21 mouse cellular contexts compared by ENCODE assay signal in genomic region chr13:63151028-63151738, GRCm38 (mm10).
DNase-seq lines count a peak whose midpoint lies in the region; ATAC-seq and TF ChIP-seq lines count a peak whose summit lies in the region.
"Had no signal": no experiment of that assay in that cellular context is flagged by ENCODE, and none has a peak within 500 bp of the region (broad histone marks: within the 10 kb centered on the region; RNA-seq: fewer than 3 reads in every experiment).

No protein-coding gene starts in this region.

- TF ChIP-seq CTCF in intestine, postnatal 0 days (IDR thresholded peaks at IDR 0.05; ENCODE audit: low read depth) = peak; percentile 36; the same call in 1 of the 2 replicates

- 56% methylated on average over 9 of the region's 9 CpGs for WGBS in heart, embryonic 13.5 days
- 53% methylated on average over 9 of the region's 9 CpGs for WGBS in intestine, postnatal 0 days
- WGBS in forebrain, embryonic 14.5 days = 87% methylated on average over 9 of the region's 9 CpGs
- WGBS in midbrain, embryonic 11.5 days = 87% methylated on average over 9 of the region's 9 CpGs

- peak; percentile 95 for DNase-seq in heart, adult 11 months
- no peak for DNase-seq in heart, adult 8-10 months (ENCODE audit: low spot score)
- peak; percentile 23 for DNase-seq in MN1 (ENCODE audit: low spot score)
- no peak for DNase-seq in forebrain, embryonic 14.5 days (ENCODE audit: low spot score)
- DNase-seq in left cerebral cortex, adult 11 months (ENCODE audit: low spot score) = no peak
- DNase-seq in midbrain, embryonic 11.5 days (ENCODE audit: low spot score, missing footprints) = no peak
- DNase-seq: adrenal gland, postnatal 10 days; cerebellum, adult 2 months; embryo, embryonic 11 days; liver, postnatal 0 days; lung, postnatal 4 days; midbrain, embryonic 14.5 days; right cerebral cortex, adult 18-20 months; spleen, adult 18-20 months; thymus, postnatal 4 days had no signal

- H3K27ac ChIP-seq in heart, embryonic 13.5 days (replicated peaks) = peak overlapping the region; percentile 76
- peak overlapping the region; percentile 65 for H3K27ac ChIP-seq in intestine, postnatal 0 days (ENCODE audit: low read depth, low read length)
- H3K27ac ChIP-seq in forebrain, embryonic 14.5 days (ENCODE audit: low read depth, low read length) = no peak overlapping the region
- no peak overlapping the region for H3K27ac ChIP-seq in midbrain, embryonic 11.5 days (ENCODE audit: low read depth, low read length)
- H3K27ac ChIP-seq: limb, embryonic 15.5 days had no signal

- peaks cover 41% of the 10 kb centered on the region for H3K4me1 ChIP-seq in heart, embryonic 13.5 days
- H3K4me1 ChIP-seq in intestine, postnatal 0 days (replicated peaks; ENCODE audit: control insufficient read depth, insufficient read depth, low read length) = no peaks in the 10 kb centered on the region
- H3K4me1 ChIP-seq in forebrain, embryonic 14.5 days (ENCODE audit: control insufficient read depth, insufficient read depth, low read length) = peaks cover 5% of the 10 kb centered on the region; the same call in 1 of the 2 replicates
- peaks cover 8% of the 10 kb centered on the region; the same call in 1 of the 2 replicates for H3K4me1 ChIP-seq in midbrain, embryonic 11.5 days (ENCODE audit: control insufficient read depth, insufficient read depth, low read length)

- H3K4me2 ChIP-seq in heart, embryonic 13.5 days = no peak overlapping the region
- H3K4me2 ChIP-seq in intestine, postnatal 0 days (replicated peaks; ENCODE audit: low read depth) = peak overlapping the region; percentile 25
- H3K4me2 ChIP-seq in forebrain, embryonic 14.5 days (ENCODE audit: low read length) = no peak overlapping the region
- no peak overlapping the region for H3K4me2 ChIP-seq in midbrain, embryonic 11.5 days
- H3K4me2 ChIP-seq: limb, embryonic 15.5 days had no signal

- no peak; the same call in 1 of the 2 replicates for ATAC-seq in heart, embryonic 13.5 days (ENCODE audit: extremely low read depth, insufficient number of reproducible peaks, low FRiP score, low TSS enrichment)
- peak; percentile 88 for ATAC-seq in intestine, postnatal 0 days
- no peak for ATAC-seq in forebrain, embryonic 14.5 days
- no peak for ATAC-seq in midbrain, embryonic 11.5 days (ENCODE audit: low FRiP score)
- ATAC-seq: forebrain, embryonic 16.5 days; inflammation-experienced regulatory T-cells, adult 6 months; liver, postnatal 0 days had no signal

- peak overlapping the region; percentile 19; the same call in 1 of the 2 replicates for H3K9ac ChIP-seq in heart, embryonic 13.5 days
- H3K9ac ChIP-seq in intestine, postnatal 0 days (ENCODE audit: low read depth, low read length) = no peak overlapping the region
- H3K9ac ChIP-seq in forebrain, embryonic 14.5 days (ENCODE audit: low read length) = no peak overlapping the region
- no peak overlapping the region for H3K9ac ChIP-seq in midbrain, embryonic 11.5 days (ENCODE audit: low read length)
- H3K9ac ChIP-seq: limb, embryonic 15.5 days; liver, postnatal 0 days had no signal

- H3K9me3 ChIP-seq in heart, embryonic 13.5 days = no peaks in the 10 kb centered on the region
- no peaks in the 10 kb centered on the region for H3K9me3 ChIP-seq in intestine, postnatal 0 days (ENCODE audit: control insufficient read depth)
- H3K9me3 ChIP-seq in forebrain, embryonic 14.5 days (replicated peaks; ENCODE audit: control insufficient read depth, low read length) = no peaks in the 10 kb centered on the region
- H3K9me3 ChIP-seq in midbrain, embryonic 11.5 days (ENCODE audit: control insufficient read depth, low read length) = no peaks in the 10 kb centered on the region
- H3K9me3 ChIP-seq: limb, embryonic 15.5 days had no signal

- H3K4me3 ChIP-seq in heart, embryonic 13.5 days = no peak overlapping the region
- no peak overlapping the region for H3K4me3 ChIP-seq in intestine, postnatal 0 days (ENCODE audit: low read depth, low read length)
- H3K4me3 ChIP-seq in forebrain, embryonic 14.5 days (ENCODE audit: low read depth, low read length) = no peak overlapping the region
- H3K4me3 ChIP-seq in midbrain, embryonic 11.5 days (ENCODE audit: low read depth, low read length) = no peak overlapping the region
- H3K4me3 ChIP-seq: limb, embryonic 15.5 days had no signal

- H3K27me3 ChIP-seq in heart, embryonic 13.5 days (replicated peaks) = no peaks in the 10 kb centered on the region
- no peaks in the 10 kb centered on the region for H3K27me3 ChIP-seq in intestine, postnatal 0 days (replicated peaks; ENCODE audit: control insufficient read depth, insufficient read depth, low read length)
- no peaks in the 10 kb centered on the region for H3K27me3 ChIP-seq in forebrain, embryonic 14.5 days (replicated peaks; ENCODE audit: control insufficient read depth, insufficient read depth, low read length)
- H3K27me3 ChIP-seq in midbrain, embryonic 11.5 days (ENCODE audit: control insufficient read depth, insufficient read depth, low read length) = no peaks in the 10 kb centered on the region
- H3K27me3 ChIP-seq: CH12.LX; limb, embryonic 15.5 days had no signal

- H3K36me3 ChIP-seq in heart, embryonic 13.5 days = no peaks in the 10 kb centered on the region
- no peaks in the 10 kb centered on the region for H3K36me3 ChIP-seq in intestine, postnatal 0 days (ENCODE audit: control insufficient read depth, insufficient read depth)
- H3K36me3 ChIP-seq in forebrain, embryonic 14.5 days (ENCODE audit: control insufficient read depth, insufficient read depth, low read length) = no peaks in the 10 kb centered on the region
- H3K36me3 ChIP-seq in midbrain, embryonic 11.5 days (ENCODE audit: control insufficient read depth, insufficient read depth, low read length) = no peaks in the 10 kb centered on the region
- H3K36me3 ChIP-seq: limb, embryonic 15.5 days had no signal

Comparison
In these comparisons a context has a peak if more than half of its experiments do, and no peak if none do; other contexts are left out.
1. DNase-seq: peak in heart, adult 11 months (single experiment) and MN1 (single experiment); none in heart, adult 8-10 months (single experiment), forebrain, embryonic 14.5 days (single experiment), left cerebral cortex, adult 11 months (single experiment) and midbrain, embryonic 11.5 days (single experiment).
2. H3K27ac ChIP-seq: peak in heart, embryonic 13.5 days (single experiment) and intestine, postnatal 0 days (single experiment); none in forebrain, embryonic 14.5 days (single experiment) and midbrain, embryonic 11.5 days (single experiment).